Mouse (Mus musculus) heart, postnatal 36 days (tissue): ENCODE results near the gene Cstl1. TPM values are rescaled to one million over a fixed set of nuclear protein-coding genes. Genes with fewer than 3 reads are reported as not detected.
"Not testable (repeated sequence)": the region's sequence is repeated elsewhere in the genome, so short reads cannot be mapped to it uniquely, and the experiment has no call there.

Experiments used
- DNase-seq, 2 experiments: peaks; one replicate each; pipeline ENCODE4 v3.0.0; 2021 to 2022
- intact Hi-C: fragments of 180-260 bp; cut with DNase I; formaldehyde crosslinking; loops from one replicate; pipeline ENCODE4 v1.15.1; 2025
- total RNA-seq, 2 experiments: library from RNA; stranded (reverse); gene quantifications; 2 replicates each; pipeline ENCODE4 v1.2.3; 2021

Cstl1 gene
- total RNA-seq, result not detected

- intact Hi-C loops, result loop anchor here (5.0 kb wide), 1 partner anchor 102 kb away; no protein-coding TSS in a partner anchor
- DNase-seq, result no peak
These were observed at the start of gene Cstl1 for GRCm38 (mm10) chr2:148750058-148750457. Cstl1 (plus strand) TSS chr2:148750358.

GRCm38 (mm10) chr2:148706409-148707201 lies 43.6 kb upstream of the Cstl1 start:
- DNase-seq, result no peak
- intact Hi-C loops, result no loop called here

- intact Hi-C loops, result no loop called here
- DNase-seq, result no peak
These were observed 43.0 kb upstream of the Cstl1 start for GRCm38 (mm10) chr2:148707202-148707530.

GRCm38 (mm10) chr2:148712326-148712725 lies 37.8 kb upstream of the Cstl1 start:
- no peak for DNase-seq

GRCm38 (mm10) chr2:148717072-148717471 lies 33.1 kb upstream of the Cstl1 start:
- intact Hi-C loops, result no loop called here
- no peak for DNase-seq

More at GRCm38 (mm10) chr2:148712326-148712725, 37.8 kb upstream of the Cstl1 start:
- intact Hi-C loops, result no loop called here

- no peak for DNase-seq
- intact Hi-C loops, result no loop called here
These were observed 30.7 kb upstream of the Cstl1 start for GRCm38 (mm10) chr2:148719271-148719995.

- intact Hi-C loops, result no loop called here
- DNase-seq, result peak in 1 of 2 experiments; percentile 27
These were observed 18.4 kb upstream of the Cstl1 start for GRCm38 (mm10) chr2:148731614-148732326.

- intact Hi-C loops, result no loop called here
- DNase-seq, result peak; percentile 88 to 89
These were observed 17.7 kb upstream of the Cstl1 start, which contains the start of gene Napb for GRCm38 (mm10) chr2:148732327-148733000. Napb (minus strand) TSS chr2:148732467.

GRCm38 (mm10) chr2:148743001-148743400 lies 7.2 kb upstream of the Cstl1 start:
- intact Hi-C loops, result no loop called here
- DNase-seq, result no peak

- intact Hi-C loops, result no loop called here
- no peak for DNase-seq
These were observed 6.2 kb upstream of the Cstl1 start for GRCm38 (mm10) chr2:148743846-148744407.

GRCm38 (mm10) chr2:148751893-148752813 lies 2.0 kb downstream of the Cstl1 start:
- intact Hi-C loops, result loop anchor here (1.0 to 5.0 kb wide), 2 partner anchors 100 to 150 kb away; no protein-coding TSS in a partner anchor
- peak; percentile 73 to 78 for DNase-seq

- intact Hi-C loops, result loop anchor here (5.0 kb wide), 1 partner anchor 98 kb away; no protein-coding TSS in a partner anchor
- DNase-seq, result no peak
These were observed 4.2 kb downstream of the Cstl1 start for GRCm38 (mm10) chr2:148754310-148754846.

- no peak for DNase-seq
- intact Hi-C loops, result no loop called here
These were observed 13.7 kb downstream of the Cstl1 start for GRCm38 (mm10) chr2:148763648-148764388.

GRCm38 (mm10) chr2:148771397-148771796 lies 21.2 kb downstream of the Cstl1 start, which contains the start of gene Cst11:
Cst11 (minus strand) TSS chr2:148771497.
- DNase-seq, intact Hi-C loops: not testable (repeated sequence)

GRCm38 (mm10) chr2:148781709-148782108 lies 31.6 kb downstream of the Cstl1 start, which contains the start of gene 8030411F24Rik:
8030411F24Rik (plus strand) TSS chr2:148782009.
- intact Hi-C loops, result no loop called here

GRCm38 (mm10) chr2:148789142-148789541 lies 39.0 kb downstream of the Cstl1 start, which contains the start of gene Cst12:
Cst12 (plus strand) TSS chr2:148789361.
- intact Hi-C loops, result no loop called here

More at GRCm38 (mm10) chr2:148781709-148782108, 31.6 kb downstream of the Cstl1 start, which contains the start of gene 8030411F24Rik:
- DNase-seq, result no peak

GRCm38 (mm10) chr2:148798485-148798884 lies 48.3 kb downstream of the Cstl1 start, which contains the start of gene Cst8:
Cst8 (plus strand) TSS chr2:148798785.
- intact Hi-C loops, result no loop called here

More at GRCm38 (mm10) chr2:148789142-148789541, 39.0 kb downstream of the Cstl1 start, which contains the start of gene Cst12:
- no peak for DNase-seq

More at GRCm38 (mm10) chr2:148798485-148798884, 48.3 kb downstream of the Cstl1 start, which contains the start of gene Cst8:
- no peak for DNase-seq
